Mouse (Mus musculus) ES-Bruce4 (cell line): ENCODE measurements around the gene Abcb5. TPM values are rescaled to one million over a fixed set of nuclear protein-coding genes. Genes with fewer than 3 reads are reported as not detected.

Experiments used
- H3K27ac ChIP-seq: 2 replicates; pipeline ENCODE4 v1.5.1; 2012; ENCODE audit warnings: low read length, inconsistent platforms; ENCODE audit not compliant: insufficient read depth
- H3K27me3 ChIP-seq: 2 replicates; pipeline ENCODE4 v1.6.1; 2012; ENCODE audit warnings: mild to moderate bottlenecking, low read length, inconsistent platforms; ENCODE audit not compliant: control insufficient read depth, poor library complexity, insufficient read depth, severe bottlenecking
- H3K36me3 ChIP-seq: 2 replicates; pipeline ENCODE4 v1.6.1; 2012; ENCODE audit warnings: inconsistent platforms, mild to moderate bottlenecking, low read length, moderate library complexity; ENCODE audit not compliant: control insufficient read depth, poor library complexity, insufficient read depth, severe bottlenecking
- H3K4me1 ChIP-seq: one replicate; pipeline ENCODE4 v1.8.1; 2011; ENCODE audit warnings: low read length; ENCODE audit not compliant: control insufficient read depth, insufficient read depth
- H3K4me3 ChIP-seq: 2 replicates; pipeline ENCODE4 v1.5.1; 2011; ENCODE audit warnings: low read depth, mild to moderate bottlenecking, low read length
- H3K9ac ChIP-seq: 2 replicates; pipeline ENCODE4 v1.6.1; 2012; ENCODE audit warnings: low read depth, mild to moderate bottlenecking, inconsistent platforms; ENCODE audit not compliant: poor library complexity, severe bottlenecking
- H3K9me3 ChIP-seq: replicated peaks from 2 replicates; pipeline ENCODE4 v1.6.1; 2012; ENCODE audit warnings: mild to moderate bottlenecking, low read length, inconsistent platforms; ENCODE audit not compliant: control insufficient read depth, poor library complexity, insufficient read depth, severe bottlenecking
- CTCF ChIP-seq: IDR thresholded peaks from one replicate; pipeline ENCODE4 v1.8.1; 2011; ENCODE audit warnings: low read depth, low read length
- EP300 ChIP-seq: IDR thresholded peaks from 2 replicates; pipeline ENCODE4 v1.6.1; 2011; ENCODE audit warnings: low read depth, low read length; ENCODE audit not compliant: insufficient read depth
- POLR2A ChIP-seq: IDR thresholded peaks from one replicate; pipeline ENCODE4 v1.8.1; 2011; ENCODE audit warnings: low read length; ENCODE audit not compliant: insufficient read depth
- polyA plus RNA-seq: library from polyadenylated mRNA; stranded (reverse); fragments of >200 nt; gene quantifications from 2 replicates; pipeline ENCODE4 v1.2.4, GENCODE M21; 2011; ENCODE audit warnings: low read depth; ENCODE audit not compliant: missing spikeins, insufficient read depth, insufficient read length

The Abcb5 gene
- polyA plus RNA-seq, 1 experiment = not detected

GRCm38 (mm10) chr12:118882790-118883189, 83.4 kb downstream of the Abcb5 start:
- no peaks in the 10 kb centered on the region for H3K27me3 ChIP-seq
- no peak overlapping the region for H3K9ac ChIP-seq
- no peaks in the 10 kb centered on the region for H3K36me3 ChIP-seq
- no peak overlapping the region for H3K27ac ChIP-seq
- no peaks in the 10 kb centered on the region for H3K9me3 ChIP-seq
- TF ChIP-seq EP300 (no peak), CTCF (no peak), POLR2A (no peak)
- H3K4me3 ChIP-seq = no peak overlapping the region
- H3K4me1 ChIP-seq = no peaks in the 10 kb centered on the region

GRCm38 (mm10) chr12:118872673-118873072, 93.5 kb downstream of the Abcb5 start:
- no peaks in the 10 kb centered on the region for H3K27me3 ChIP-seq
- no peaks in the 10 kb centered on the region for H3K4me1 ChIP-seq
- TF ChIP-seq CTCF = no peak
- TF ChIP-seq POLR2A = no peak
- TF ChIP-seq EP300 = no peak
- no peaks in the 10 kb centered on the region for H3K36me3 ChIP-seq
- no peaks in the 10 kb centered on the region for H3K9me3 ChIP-seq
- no peak overlapping the region for H3K27ac ChIP-seq
- H3K9ac ChIP-seq = no peak overlapping the region
- no peak overlapping the region for H3K4me3 ChIP-seq

- Histone ChIP-seq H3K9me3 (no peaks in the 10 kb centered on the region), H3K36me3 (no peaks in the 10 kb centered on the region), H3K4me1 (no peaks in the 10 kb centered on the region), H3K9ac (no peak overlapping the region), H3K27me3 (peaks cover 4% of the 10 kb centered on the region), H3K4me3 (no peak overlapping the region), H3K27ac (no peak overlapping the region)
- no peak for TF ChIP-seq EP300
- TF ChIP-seq CTCF = no peak
- TF ChIP-seq POLR2A = no peak
Measured at GRCm38 (mm10) chr12:118856151-118856550, 110.1 kb downstream of the Abcb5 start.

GRCm38 (mm10) chr12:118854831-118855453, 111.3 kb downstream of the Abcb5 start:
- H3K9me3 ChIP-seq = no peaks in the 10 kb centered on the region
- no peak overlapping the region for H3K27ac ChIP-seq
- H3K4me1 ChIP-seq = no peaks in the 10 kb centered on the region
- TF ChIP-seq POLR2A (no peak), CTCF (peak; percentile 82)
- H3K4me3 ChIP-seq = peak overlapping the region; percentile 87
- peaks cover 9% of the 10 kb centered on the region for H3K27me3 ChIP-seq
- H3K9ac ChIP-seq = peak overlapping the region; percentile 54
- H3K36me3 ChIP-seq = no peaks in the 10 kb centered on the region

GRCm38 (mm10) chr12:118854401-118854800, 111.8 kb downstream of the Abcb5 start:
- no peak for TF ChIP-seq POLR2A
- no peak for TF ChIP-seq EP300
- TF ChIP-seq CTCF = no peak
- Histone ChIP-seq H3K4me1 (no peaks in the 10 kb centered on the region), H3K36me3 (no peaks in the 10 kb centered on the region), H3K9ac (peak overlapping the region; percentile 54), H3K27me3 (peaks cover 10% of the 10 kb centered on the region), H3K9me3 (no peaks in the 10 kb centered on the region), H3K4me3 (peak overlapping the region; percentile 87), H3K27ac (no peak overlapping the region)

- Histone ChIP-seq H3K9ac (no peak overlapping the region), H3K27ac (no peak overlapping the region), H3K9me3 (no peaks in the 10 kb centered on the region), H3K36me3 (no peaks in the 10 kb centered on the region), H3K27me3 (peaks cover 17% of the 10 kb centered on the region), H3K4me3 (no peak overlapping the region), H3K4me1 (no peaks in the 10 kb centered on the region)
- TF ChIP-seq CTCF (no peak), EP300 (no peak), POLR2A (no peak)
Measured at GRCm38 (mm10) chr12:118853331-118853730, 112.9 kb downstream of the Abcb5 start.
